Mouse (Mus musculus) bone marrow macrophage, adult 2 months (primary cell): Measurements from ENCODE around the gene Ankle1.

Source experiments
- CTCF ChIP-seq: IDR thresholded peaks from 2 replicates; pipeline ENCODE4 v1.5.1; 2012; ENCODE audit warnings: low read depth, mild to moderate bottlenecking, low read length, moderate library complexity
- POLR2A ChIP-seq: IDR thresholded peaks from 2 replicates; pipeline ENCODE4 v1.6.1; 2012; ENCODE audit warnings: mild to moderate bottlenecking, low read depth, low read length, borderline replicate concordance

GRCm38 (mm10) chr8:71373000-71373399 is 32.8 kb upstream of the Ankle1 start:
- TF ChIP-seq CTCF (no peak), POLR2A (no peak)
